Mouse (Mus musculus) layer of hippocampus, adult 6 months (tissue): ENCODE measurements around the gene Olfr815. TPM values are rescaled to one million over a fixed set of nuclear protein-coding genes. Genes with fewer than 3 reads are reported as not detected.

Experiments
- long read RNA-seq, 2 experiments: library from polyadenylated mRNA; unstranded; transcript quantifications; one replicate each; pipeline ENCODE4 v2.0.0; 2019 to 2020
- polyA plus RNA-seq: library from polyadenylated mRNA; unstranded; fragments of <200 nt; fragmentation: Nextera tagmentation; gene quantifications from 2 replicates; pipeline ENCODE4 v1.2.3, GENCODE M21; 2021

Gene Olfr815
- not detected in 2 replicates for polyA plus RNA-seq
- long read RNA-seq, experiment 1, result 0 reads
- long read RNA-seq, experiment 2, result 0 reads

DNA sequence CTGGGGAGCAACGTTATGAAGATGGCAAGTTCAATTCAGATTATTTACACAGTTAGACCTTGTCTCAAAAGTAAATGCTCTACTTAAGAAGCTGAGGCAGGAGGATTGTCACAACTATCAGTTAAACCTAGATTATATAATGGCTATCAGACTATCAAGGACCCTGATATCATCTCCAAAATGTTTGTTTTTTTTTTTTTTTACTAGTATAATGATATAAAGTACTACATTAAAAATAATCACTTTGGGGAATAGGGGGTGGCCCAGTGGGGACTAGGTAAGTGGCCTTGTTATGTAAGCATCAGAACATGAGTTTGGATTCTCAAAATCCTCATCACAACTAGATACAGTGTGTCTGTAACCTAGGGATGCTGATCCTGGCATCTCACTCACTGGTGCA is at the start of gene Olfr815:
Olfr815 (minus strand) TSS at position 101 of the 400 bp plus-strand sequence.

DNA sequence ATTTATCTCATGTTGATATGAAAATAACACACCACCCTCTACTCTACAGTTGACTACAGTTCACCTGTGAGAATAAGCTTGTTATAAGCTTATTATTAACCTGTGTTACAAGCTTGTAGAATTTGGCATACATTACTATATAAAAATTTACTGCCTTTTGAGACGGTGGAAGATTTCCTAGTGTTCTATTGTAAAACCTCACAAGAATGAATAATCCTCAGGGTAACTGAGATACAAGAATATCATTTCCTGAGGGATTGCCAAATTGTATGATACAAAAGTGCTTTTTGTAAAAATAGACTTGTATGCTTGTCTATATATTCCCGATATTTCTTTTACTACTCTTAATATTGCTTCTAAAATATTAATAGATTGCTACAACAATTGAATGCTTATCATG is 43.3 kb upstream of the Olfr815 start, which contains the start of gene Olfr818:
Olfr818 (minus strand) TSS at position 101 of the 400 bp plus-strand sequence.

DNA sequence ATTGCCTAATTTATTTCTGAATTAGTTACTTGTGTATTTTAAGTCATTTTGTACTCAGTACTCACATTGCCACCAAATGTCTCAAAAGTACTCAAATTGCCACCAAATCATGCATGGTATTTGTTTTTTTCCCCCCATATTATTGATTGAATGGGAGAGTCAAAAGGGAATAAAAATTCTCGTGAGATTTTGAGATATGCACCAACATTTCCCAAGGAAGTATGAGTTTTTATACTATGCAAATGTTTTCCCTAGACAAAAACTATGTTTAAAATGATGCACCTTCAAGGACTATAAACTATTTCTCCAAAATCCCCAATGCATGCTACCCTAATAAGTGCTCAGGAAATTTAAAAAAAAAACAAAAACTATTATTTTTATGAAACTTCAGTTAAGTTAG is 9.8 kb upstream of the Olfr815 start, which contains the start of gene Olfr816:
Olfr816 (minus strand) TSS at position 101 of the 400 bp plus-strand sequence.

DNA sequence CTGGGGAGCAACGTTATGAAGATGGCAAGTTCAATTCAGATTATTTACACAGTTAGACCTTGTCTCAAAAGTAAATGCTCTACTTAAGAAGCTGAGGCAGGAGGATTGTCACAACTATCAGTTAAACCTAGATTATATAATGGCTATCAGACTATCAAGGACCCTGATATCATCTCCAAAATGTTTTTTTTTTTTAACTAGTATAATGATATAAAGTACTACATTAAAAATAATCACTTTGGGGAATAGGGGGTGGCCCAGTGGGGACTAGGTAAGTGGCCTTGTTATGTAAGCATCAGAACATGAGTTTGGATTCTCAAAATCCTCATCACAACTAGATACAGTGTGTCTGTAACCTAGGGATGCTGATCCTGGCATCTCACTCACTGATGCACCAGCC is 25.9 kb downstream of the Olfr815 start, which contains the start of gene Olfr814:
Olfr814 (minus strand) TSS at position 101 of the 400 bp plus-strand sequence.

DNA sequence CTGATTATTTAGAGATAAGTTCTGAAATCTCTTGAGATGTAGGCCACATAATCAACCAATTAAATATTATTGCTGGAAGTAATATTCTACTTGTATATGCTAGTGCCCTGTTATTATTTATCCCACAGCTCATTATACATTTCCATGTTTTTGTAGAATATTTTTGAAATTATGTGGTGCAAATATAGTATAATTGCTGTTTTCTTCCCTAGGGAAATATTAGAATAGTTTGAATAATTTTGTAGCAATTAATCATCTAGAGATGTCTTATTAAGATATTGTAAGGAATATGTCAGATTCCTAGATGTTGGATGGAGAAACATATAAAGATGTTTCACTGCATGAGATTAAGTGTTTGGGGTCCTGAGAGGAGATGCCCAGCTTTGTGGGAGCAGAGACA is 50.6 kb downstream of the Olfr815 start, which contains the start of gene Olfr813:
Olfr813 (plus strand) TSS at position 301 of the 400 bp plus-strand sequence.

Other genes starting within 250 kb of the Olfr815 start
- gene Olfr800, start 248.2 kb downstream of the Olfr815 start, polyA plus RNA-seq, result not detected in 2 replicates
- gene Olfr801, start 232.0 kb downstream of the Olfr815 start, polyA plus RNA-seq, result not detected in 2 replicates
- 0.03 TPM in 1 of 2 replicates, not detected in the other for gene Olfr802, start 217.7 kb downstream of the Olfr815 start, polyA plus RNA-seq
- not detected in 2 replicates for gene Olfr803, start 211.6 kb downstream of the Olfr815 start, polyA plus RNA-seq
- gene Olfr804, start 202.7 kb downstream of the Olfr815 start, polyA plus RNA-seq, result not detected in 2 replicates
- gene Olfr805, start 176.5 kb downstream of the Olfr815 start, polyA plus RNA-seq, result not detected in 2 replicates
- gene Olfr806, start 163.9 kb downstream of the Olfr815 start, polyA plus RNA-seq, result not detected in 2 replicates
- not detected in 2 replicates for gene Olfr807, start 148.1 kb downstream of the Olfr815 start, polyA plus RNA-seq
- not detected in 2 replicates for gene Olfr808, start 140.4 kb downstream of the Olfr815 start, polyA plus RNA-seq
- gene Olfr809, start 131.2 kb downstream of the Olfr815 start, polyA plus RNA-seq, result not detected in 2 replicates
- not detected in 2 replicates for gene Olfr810, start 111.0 kb downstream of the Olfr815 start, polyA plus RNA-seq
- not detected in 2 replicates for gene Olfr811, start 101.5 kb downstream of the Olfr815 start, polyA plus RNA-seq
- not detected in 2 replicates for gene Olfr812, start 59.8 kb downstream of the Olfr815 start, polyA plus RNA-seq
- not detected in 2 replicates for gene Olfr813, start 50.5 kb downstream of the Olfr815 start, polyA plus RNA-seq
- not detected in 2 replicates for gene Olfr814, start 26.0 kb downstream of the Olfr815 start, polyA plus RNA-seq
- gene Olfr816, start 9.7 kb upstream of the Olfr815 start, polyA plus RNA-seq, result not detected in 2 replicates
- not detected in 2 replicates for gene Olfr818, start 43.2 kb upstream of the Olfr815 start, polyA plus RNA-seq
- not detected in 2 replicates for gene Olfr819, start 61.4 kb upstream of the Olfr815 start, polyA plus RNA-seq
- not detected in 2 replicates for gene Olfr247, start 70.3 kb upstream of the Olfr815 start, polyA plus RNA-seq
- gene Gm10310, start 79.2 kb upstream of the Olfr815 start, polyA plus RNA-seq, result not detected in 2 replicates
- not detected in 2 replicates for gene Olfr820, start 106.8 kb upstream of the Olfr815 start, polyA plus RNA-seq
- not detected in 2 replicates for gene Olfr821, start 124.5 kb upstream of the Olfr815 start, polyA plus RNA-seq
- not detected in 2 replicates for gene Olfr822, start 165.3 kb upstream of the Olfr815 start, polyA plus RNA-seq
- not detected in 2 replicates for gene Olfr823, start 209.5 kb upstream of the Olfr815 start, polyA plus RNA-seq
- gene Olfr824, start 224.1 kb upstream of the Olfr815 start, polyA plus RNA-seq, result not detected in 2 replicates